Mouse (Mus musculus): ENCODE data around the gene Zfp317.
A peak's percentile ranks its signal among the peaks of the same experiment; 100 is the strongest.
"Not testable (repeated sequence)": the region's sequence is repeated elsewhere in the genome, so short reads cannot be mapped to it uniquely, and the experiment has no call there.

Gene Zfp317

DNA sequence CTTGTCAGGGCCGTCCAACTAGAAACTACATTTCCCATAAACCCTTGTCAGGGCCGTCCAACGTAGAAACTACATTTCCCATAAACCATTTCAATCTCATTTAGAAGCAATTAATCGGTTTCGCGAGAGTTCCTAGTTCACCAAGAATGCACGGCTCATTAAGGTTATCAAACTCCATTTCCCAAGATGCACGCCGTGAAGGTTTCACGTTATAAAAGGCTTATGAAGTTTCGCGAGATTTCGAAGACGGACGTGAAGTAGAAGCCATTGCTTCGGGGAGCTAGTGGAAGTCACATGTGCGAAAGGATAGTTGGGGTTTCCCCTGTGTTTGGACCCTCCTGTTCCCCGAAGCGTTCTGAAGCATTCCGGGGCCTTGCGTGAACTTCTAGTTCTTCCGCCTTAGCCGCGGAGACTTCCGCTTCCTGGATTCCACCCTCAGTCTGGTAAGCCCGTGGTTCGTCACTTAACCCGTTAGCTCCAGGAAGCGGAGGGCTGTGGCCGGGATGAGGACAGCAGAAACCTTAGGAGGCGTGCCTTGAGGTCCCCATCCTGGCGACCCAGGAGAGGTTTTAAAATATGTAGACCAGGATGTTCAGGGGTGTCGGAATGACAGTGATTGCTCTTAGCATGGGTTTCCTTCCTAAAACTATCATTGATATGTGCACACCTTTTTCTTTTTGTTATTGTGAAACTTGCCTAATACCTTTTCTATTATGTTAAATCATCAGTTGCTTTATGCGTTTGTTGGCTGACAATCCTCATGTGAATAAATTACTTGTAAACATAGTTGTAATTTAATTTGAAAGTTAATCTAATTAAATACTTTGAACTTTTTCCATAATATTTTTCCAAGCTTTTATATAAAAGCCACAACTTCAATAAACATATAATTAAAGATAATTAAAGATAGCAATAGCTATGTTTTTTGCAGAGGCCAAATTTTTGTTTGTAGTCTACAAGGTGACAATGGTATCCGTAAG, at the start of gene Zfp317:
Zfp317 (plus strand) TSS at position 260 of the 980 bp plus-strand sequence.
- DNase-seq, result peak; percentile 94 to 97

DNA sequence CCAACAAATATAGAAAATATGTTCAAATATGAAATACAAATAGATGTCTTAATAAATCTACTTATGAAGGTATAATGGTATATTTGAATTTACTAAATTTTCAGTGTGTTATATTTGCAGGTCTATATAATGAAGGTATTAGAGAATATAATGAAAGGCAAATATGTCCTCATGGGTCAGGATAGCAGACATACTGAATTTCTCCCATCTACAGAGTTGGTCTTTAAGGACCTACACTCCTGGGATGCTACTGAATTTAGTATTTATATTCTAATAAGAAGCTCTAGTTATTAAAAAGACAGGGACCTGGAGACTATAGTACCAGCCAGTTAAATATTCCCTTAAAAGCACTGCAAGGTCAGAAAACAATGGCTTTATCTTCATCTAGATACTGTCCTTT, 39.6 kb upstream of the Zfp317 start, which contains the start of gene Olfr855:
Olfr855 (plus strand) TSS at position 301 of the 400 bp plus-strand sequence.
- no peak for DNase-seq

DNA sequence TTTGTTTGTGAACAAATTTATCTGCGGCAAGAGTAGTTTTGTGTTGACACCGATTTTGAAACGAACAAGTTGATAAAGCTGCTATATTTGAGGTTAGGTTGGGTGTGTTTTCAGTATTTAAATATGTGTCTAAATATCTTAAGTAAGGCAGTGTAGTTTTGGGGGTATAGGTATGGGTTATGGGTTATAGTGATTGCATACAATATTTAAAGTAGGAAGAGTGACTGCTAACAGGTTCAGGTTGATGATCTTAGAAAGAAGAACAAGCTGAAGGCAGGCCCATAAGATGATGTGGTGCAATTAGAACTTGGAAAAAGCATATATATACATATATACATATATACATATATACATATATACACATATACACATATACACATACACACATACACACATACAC, 605 bp upstream of the Zfp317 start:
- DNase-seq, result no peak

DNA sequence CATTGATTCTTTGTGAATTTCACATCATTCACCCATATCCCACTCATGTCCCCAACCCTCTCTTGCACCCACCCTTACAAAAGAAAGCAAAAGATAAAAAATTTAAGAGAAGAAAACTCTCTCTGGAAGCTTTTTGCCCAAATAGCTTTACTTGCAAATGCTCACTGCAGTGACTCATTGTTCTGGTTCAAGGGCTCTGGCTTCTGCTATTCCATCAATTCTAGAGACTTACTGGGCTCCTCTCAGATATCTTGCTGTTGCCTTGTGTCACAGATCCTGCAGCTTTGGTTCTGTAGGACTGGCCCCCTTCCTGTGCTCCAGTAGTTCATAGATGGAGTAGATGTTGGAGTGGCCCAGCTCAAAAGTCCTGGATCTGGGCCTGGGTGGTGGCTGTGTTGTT, 7.7 kb downstream of the Zfp317 start:
- DNase-seq, result no peak

DNA sequence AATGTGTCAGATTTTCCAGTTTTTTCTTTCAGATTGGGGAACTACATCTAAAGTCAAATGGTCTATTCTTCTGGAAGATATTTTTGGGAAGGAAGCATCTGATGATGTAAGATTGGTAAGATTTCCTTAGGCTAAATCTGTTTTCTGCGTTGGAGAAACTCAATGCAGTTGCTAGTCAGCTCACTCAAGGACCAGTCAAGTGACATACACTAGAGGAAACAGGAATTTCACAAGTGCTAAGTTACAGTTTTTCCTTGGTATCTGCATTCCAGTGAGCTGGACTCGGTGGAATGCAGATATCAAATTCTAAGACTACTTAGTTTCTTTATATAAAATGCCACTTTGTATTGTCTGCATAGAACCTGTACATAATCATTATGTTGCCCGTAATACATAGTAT, 23.3 kb downstream of the Zfp317 start:
- peak in 1 of 2 experiments; percentile 3 for DNase-seq

DNA sequence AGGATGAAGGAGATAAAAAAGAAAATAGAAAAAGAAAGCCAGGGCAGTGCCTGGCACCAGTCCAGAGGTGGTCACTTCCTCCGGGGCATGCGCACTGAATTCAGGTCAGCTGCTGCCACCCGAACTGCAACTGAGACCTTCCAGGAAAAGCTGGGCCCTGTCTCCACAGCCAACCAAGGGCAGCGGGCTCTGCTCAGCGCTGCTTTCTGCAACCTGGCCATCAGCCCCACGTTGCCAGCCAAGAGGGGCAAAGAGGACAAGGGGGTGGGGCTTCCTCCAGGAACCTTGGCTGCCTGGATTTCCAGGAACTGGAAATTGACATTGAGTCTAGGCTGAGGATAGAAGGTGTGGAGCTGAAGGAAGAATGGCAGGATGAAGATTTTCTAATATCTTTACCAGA, 68.4 kb downstream of the Zfp317 start:
- DNase-seq, result no peak

DNA sequence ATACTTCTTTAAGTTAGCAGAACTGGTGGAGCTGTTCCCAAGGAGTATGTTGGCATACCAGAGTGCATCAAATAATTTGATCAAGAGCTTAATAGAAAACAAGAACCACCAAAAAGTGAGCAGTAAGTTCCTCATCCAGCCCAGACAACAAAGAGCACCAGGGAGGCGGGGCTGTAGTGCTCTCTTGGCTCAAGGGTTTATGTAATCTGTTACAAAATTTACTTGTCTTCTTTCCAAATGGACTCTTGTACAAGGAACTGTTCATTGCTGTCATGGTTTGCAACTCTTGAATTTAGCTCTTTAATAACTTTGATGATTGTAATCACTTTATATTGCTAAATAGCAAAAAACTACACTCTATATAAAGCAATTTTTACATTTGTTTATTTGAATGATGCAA, 69.5 kb downstream of the Zfp317 start:
- no peak for DNase-seq

DNA sequence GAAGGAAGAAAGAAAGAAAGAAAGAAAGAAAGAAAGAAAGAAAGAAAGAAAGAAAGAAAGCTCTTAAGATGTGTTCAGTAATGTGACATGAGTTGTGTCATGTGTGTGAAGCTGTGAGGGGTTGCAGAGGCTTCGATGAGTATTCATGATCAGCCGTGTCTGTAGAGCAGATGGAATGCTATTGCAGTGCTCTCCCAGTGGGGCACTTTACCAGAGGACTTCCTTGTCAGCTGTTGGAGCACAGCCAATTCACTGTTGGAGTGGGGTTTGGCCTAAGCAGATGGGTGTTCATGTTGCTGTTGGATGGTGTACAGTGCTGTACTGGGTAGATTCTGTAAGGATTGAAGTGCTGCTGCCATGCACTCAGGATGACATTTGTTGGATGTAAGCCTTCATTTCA, 70.5 kb downstream of the Zfp317 start:
- DNase-seq, result peak in 1 of 2 experiments; percentile 10

DNA sequence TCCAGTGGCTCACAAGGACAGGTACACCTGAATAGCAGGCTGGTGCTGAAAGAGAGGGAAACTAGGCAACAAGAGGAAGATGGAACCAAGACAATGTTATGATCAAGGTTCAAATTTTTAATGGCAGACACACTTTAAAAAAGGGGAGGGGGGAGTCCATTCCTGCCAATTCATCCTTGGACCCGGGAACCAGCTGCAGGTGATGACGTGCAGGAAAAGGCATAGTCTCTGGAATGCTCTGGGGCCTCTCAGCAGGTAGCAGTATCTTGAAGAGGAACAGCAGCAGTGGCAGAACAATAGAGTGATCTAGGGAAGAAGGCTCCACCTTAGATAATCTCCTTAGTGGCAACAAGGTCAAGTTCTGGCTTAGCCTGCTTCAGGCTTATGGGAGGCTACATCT, 72.4 kb downstream of the Zfp317 start:
- DNase-seq, result not testable (repeated sequence)

DNA sequence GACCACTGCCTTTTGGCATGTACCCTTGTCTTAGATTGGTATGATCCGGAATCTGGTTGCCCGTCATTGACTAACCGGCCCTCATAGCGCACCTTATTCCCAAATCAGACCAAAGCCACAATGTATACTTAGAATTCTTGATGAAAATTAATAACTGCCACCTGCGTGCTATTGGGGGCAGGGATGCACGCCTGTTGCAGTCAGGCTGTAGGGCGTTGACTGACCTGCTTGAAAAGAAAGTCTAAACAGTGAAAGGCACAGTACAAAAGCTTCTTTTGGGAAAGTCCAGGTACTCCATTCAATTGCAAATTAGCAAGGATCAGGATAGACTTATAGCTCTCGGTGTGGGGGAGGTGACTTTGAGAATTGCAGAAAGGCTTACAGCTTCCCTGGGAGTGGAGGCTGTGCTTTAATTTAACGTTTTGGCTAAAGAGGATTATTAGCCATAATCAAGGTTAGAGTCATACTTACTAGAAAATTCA, 73.0 kb downstream of the Zfp317 start:
- not testable (repeated sequence) for DNase-seq

Measured in lung, adult 18-20 months (tissue).